Mouse (Mus musculus) cerebellum, postnatal 10 days (tissue): ENCODE measurements around the gene 1700010B08Rik.

Experiments
- DNase-seq, 2 experiments: peaks; one replicate each; pipeline ENCODE4 v3.0.0; 2021; ENCODE audit warnings: mixed read lengths in 2 of 2

The 1700010B08Rik gene

DNA sequence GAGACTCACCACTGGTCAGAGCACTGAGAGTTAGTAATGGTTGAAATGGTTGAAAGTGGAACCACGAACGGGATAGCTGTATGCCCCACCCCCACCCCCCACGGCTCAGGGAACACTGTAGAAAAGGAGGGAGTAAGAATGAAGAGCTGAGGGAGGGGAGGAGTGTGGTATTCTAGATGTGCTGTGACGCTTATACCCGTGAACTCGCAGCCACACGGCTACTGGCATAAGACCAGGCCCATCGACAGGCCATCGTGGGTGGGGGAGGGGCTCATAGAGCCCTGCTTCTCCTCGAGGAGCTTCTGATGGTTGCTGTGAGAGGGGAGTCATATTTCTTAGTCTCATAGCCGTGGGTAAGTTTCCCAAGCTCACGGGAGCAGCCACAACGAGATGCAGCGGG is 5.2 kb downstream of the 1700010B08Rik start:
- peak in 1 of 2 experiments; percentile 16 for DNase-seq

DNA sequence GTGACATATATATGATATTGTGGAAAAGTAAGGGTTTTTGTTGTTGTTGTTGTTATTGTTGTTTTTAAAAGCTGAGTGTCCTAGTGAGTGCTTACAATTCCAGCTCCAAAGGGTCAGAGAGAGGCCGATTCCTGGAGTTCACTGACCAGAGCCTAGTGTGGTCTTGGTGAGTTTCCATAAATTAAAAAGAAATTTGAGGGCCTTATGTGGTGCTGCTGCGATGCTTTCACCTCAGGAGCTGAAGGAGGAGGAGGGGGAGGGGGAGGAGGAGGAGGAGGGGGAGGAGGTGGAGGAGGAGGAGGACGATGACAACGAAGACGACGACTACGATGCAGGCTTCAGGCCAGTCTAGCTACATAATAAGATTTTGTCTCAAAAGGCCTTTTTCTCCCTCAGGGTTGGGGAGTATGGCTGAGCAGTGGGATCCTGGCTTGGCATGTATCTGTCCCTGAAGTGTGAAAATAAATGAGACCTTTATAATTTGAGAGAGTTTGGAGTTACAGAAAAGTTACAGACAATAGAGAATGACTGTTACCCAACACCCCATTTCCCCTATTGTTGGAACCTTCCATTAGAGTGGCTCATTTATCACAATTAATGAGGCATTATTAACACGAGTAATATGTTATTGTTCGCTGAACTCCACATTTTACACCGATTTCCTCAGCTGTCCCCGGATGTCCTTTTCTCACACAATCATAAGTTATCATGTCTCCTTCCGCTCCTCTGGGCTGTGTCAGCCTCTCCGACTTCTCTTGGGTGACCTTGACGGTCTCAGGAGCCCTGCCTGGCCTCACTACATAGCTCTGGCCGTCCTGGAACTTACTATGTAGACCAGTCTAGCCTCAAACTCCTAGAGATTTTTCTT is 6.0 kb downstream of the 1700010B08Rik start:
- DNase-seq, result no peak

DNA sequence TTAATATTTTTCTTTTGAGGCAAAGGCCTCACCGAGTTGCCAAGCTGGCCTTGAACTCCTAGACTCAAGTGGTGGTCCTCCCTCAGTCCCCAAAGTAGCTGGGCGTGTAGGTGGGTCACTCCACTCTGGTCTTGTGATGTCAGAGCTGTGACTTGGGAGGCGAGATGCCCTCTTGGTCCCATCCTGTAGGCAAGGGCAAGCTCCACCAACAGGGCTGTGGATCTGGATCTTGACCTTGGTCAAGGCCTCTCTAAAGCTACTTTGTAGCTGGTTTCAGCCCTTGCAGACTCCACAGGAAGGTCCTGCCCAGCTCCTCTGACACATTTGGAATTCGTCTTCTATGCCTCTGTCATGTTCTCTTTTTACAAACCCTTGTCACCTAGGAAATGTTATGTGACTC is 6.6 kb downstream of the 1700010B08Rik start:
- DNase-seq, result no peak

DNA sequence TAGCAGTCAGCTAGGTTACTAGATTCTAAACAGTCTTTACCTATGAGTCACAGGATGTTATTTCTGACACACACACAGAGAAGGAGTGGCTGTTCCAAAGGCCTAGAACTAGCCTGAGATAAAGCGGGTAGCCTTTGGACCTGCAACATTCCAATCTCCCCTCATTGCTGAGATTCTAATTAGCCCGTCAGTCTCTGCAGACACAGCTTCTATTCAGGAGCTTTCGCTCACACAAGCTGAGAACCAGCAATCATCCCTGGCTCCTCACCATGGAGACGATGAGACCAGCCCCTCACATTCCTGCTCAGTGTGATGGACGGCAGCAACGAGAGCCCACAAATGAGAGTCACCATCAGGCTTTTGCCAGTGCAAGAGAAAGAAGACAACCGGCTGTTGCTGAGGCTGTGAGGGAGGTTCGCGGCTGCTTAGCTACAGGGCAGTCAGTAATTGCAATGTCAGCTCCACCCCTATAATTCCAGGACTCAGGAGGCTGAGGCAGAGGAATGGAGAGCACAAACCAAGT is 11.3 kb downstream of the 1700010B08Rik start:
- DNase-seq, result no peak

DNA sequence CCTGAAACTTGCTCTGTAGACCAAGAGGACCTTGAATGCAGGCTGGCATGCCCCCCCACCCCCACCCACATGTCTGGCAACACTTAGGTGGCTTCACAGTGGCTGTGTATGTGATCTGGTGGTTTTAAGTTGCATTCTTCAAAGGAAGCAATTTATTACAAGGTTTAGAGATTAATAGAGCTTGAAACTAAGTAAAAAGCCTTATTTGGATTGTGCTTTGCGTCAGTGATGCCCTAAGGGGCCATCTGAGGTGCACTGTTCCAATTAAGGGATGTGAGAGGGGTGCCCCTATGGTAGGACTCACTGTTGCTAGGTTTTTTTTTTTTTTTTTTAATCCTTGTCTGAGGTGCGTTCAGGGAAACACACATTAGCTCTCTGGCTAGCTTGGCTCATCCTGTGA is 15.2 kb downstream of the 1700010B08Rik start:
- DNase-seq, result no peak

DNA sequence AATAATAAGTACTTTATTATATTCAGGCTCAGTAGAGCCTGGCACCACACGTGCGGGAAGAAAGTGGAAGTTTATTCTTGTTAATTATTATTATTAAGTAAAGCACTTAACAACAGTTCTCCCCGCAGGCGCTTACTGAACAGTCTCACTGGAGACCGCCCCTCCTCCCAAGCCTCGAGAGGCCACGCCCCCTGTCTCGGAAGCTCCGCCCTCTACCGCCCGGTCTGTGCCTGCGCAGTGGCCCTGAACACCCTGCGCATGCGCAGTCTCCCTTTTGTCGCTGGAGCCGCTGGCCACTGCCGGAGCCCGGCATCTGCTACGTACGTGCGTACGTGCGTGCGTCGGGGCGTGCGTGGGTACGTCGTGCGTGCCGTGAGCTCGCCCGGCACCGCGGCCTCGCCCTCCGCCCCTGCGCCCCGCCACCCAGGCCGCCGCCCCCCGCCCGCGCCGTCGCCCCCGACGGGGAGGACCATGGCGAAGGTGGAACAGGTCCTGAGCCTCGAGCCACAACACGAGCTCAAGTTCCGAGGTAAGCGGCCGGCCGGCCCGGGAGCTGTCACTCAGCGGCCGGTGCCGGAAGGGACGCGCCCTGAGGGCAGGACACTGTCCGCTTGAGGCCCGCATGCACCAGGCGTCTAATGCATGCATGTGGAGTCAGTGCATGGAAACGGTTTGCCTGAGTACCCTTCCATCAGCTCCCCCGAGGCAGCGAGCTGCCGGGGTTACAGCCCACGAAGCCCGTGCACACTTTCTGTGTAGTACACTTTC is 18.2 kb downstream of the 1700010B08Rik start, which contains the start of gene Vapb:
TSS of gene Vapb (plus strand) at position 290 of the 768 bp plus-strand sequence.
- peak; percentile 100 for DNase-seq

DNA sequence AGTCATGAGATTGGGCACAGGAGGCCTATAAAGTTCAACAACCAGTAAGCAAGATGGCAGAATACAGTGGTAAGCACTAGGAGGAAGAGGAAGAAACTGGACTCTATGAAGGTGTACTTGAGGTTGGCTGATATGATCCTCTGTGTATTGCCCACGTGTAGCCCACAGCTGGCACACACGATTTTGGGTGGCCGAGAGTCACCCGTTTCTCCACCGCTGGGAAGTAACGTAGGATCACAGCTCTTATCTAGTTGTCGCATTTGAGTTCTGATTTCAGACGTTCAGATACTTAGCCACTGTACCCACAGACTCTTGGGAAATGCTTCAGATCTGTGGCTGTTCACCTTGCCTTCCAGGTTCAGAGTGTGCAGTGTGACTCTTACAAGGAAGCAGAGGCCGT is 19.0 kb downstream of the 1700010B08Rik start:
- no peak for DNase-seq

DNA sequence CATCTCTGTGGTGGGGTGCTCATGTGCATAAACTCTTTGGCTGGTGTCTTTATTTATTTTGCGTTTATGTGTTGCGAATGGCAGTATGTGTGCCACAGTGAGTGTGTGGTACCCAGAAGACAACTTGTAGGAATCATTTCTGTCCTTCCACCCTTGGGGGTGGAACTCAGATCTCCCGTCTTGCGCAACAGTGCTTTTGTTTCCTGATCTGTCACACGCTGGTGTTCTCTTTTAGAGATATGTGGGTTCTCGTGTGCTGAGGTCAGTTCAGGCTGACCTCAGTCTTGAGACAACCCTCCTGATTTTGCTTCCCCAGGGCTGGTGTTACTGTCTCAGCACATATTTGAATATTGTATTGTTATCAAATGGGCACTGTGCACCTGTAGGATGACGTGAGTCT is 19.9 kb downstream of the 1700010B08Rik start:
- no peak for DNase-seq

DNA sequence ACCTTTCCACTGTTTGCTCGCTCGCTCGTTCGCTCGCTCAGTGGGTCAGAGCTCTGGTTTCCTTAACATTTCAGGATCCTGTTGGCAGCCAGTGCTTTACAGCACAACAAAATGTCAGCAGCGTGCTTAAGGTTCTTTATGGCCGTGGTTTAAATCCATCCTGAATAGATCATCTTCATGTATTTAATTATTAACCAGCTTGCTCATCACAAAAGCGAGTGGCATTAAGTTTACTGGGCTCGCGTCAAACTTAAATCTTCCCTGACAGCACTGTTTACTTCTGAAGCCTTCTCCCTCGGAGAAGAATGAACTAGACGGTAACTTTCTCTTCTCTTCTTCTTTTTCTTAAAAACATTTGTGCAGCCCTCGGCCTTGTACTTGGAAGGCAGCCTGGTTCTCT is 22.9 kb downstream of the 1700010B08Rik start:
- no peak for DNase-seq

DNA sequence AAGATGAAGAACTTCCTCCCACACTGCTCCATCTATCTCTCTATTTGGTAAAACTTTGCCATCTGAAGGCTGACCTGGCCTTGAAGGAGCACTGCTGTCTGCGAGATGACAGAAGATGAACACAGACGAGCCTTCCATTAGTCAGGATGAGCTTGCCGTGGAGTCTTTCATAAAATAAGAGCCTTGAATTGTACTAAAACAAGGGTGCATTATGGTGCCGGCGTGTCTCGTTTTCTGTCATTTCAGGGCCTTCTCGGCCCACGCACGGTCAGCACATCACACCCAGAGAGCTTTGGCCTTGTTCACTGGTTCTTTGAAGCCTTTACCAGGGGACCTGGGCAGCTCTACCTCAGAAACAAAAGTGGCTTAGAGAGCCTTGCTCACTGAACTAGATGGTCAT is 23.5 kb downstream of the 1700010B08Rik start:
- no peak for DNase-seq

DNA sequence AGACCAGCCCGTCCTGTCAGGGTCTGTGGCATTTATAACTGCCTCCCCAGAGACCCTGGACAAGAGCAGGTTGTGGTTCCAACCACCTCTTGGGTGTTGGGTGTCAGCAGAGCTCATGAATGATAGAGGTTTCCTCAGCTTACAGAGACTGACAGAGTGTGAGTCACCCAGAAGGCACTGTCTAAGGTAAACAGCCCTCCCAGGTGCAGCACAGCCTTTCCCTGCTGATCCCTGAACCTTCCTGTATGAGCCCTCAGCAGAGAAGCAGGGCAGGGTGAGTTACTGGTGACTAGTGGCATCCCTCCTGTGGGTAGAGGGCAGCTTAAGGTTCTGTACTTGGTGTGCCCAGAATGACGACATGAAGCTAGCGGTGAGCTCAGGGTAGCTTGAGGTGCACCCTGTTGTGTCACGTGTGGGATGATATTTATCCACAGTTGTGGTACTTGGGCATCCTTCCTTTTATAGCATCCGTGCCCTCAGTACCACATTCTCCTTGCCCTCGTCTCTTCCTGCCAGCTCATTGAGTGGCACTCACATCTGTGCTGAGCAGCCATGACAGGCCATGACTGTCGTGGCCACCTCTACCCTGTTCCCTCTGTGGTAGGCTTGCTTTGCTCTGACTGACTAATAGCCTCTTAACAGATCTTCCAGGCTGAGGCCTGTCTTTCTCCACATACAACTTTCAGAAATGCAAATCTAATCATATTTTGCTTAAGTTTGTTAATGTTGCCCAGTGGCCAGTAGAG is 25.0 kb downstream of the 1700010B08Rik start:
- DNase-seq, result no peak

DNA sequence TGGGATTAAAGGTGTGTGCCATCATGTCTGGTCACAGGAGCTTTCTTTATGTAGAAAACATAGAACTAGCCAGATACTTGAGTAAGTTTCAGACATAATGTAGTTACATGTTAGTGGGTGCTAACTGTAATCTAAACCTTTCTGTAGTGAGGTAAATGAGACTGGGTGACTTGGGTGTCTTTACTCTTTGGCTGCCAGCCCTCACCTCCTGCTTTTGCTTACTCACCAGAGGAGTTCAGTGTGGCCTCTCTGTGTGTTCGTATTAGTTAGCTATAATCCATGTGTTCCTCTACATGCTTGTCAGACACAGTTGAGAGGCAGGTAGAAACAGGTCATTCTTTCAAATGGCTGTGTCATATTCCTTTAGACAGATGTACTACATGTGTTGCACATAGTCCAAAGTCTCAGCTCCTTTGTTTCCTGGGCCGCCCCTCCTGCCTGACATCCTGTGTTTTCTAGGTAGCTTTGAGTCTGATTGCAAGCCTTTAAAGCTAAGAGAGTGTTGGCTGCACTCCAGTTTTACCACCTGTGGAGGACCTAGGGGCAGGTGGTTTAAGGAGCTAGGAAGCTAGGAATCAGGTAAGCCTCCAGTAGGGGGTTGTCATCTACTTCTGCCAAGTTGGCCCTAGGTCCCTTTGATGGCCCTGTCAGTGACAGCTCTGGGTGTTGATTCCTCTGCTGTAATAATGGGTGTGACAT is 29.9 kb downstream of the 1700010B08Rik start:
- peak; percentile 35 to 43 for DNase-seq

DNA sequence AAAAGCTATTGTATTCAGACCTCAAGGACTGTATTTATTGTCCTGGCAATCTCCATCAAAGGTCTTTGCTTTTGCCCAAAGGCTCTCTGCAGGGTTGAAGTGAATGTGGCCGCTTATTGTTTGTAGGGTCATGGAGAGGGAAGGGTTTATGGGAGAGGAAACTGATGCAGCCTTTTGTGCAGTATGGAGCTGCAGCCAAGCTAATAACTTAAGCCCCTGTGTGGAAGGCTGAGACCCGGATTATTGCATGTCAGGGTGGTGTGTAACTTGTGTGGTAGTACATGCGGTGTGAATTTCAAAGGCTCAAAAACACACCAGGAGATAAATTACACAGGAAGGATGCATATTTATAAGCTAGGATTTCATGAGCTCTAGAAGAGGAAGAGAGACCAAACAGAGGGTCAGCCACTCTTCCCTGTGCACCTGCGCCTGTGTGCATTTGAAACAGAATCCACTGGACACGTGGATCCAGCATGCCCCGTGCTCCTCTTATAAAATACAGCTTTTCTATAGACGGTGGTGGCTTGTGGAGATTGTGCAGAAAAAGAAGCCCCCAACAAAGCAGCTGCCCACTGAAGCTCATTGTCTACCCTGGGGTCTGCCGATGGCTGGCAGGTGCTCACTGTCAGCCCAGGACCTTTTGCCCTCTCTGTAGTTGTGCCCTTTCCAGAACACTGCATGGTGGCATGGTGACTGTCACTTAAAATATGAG is 36.4 kb downstream of the 1700010B08Rik start:
- DNase-seq, result no peak

DNA sequence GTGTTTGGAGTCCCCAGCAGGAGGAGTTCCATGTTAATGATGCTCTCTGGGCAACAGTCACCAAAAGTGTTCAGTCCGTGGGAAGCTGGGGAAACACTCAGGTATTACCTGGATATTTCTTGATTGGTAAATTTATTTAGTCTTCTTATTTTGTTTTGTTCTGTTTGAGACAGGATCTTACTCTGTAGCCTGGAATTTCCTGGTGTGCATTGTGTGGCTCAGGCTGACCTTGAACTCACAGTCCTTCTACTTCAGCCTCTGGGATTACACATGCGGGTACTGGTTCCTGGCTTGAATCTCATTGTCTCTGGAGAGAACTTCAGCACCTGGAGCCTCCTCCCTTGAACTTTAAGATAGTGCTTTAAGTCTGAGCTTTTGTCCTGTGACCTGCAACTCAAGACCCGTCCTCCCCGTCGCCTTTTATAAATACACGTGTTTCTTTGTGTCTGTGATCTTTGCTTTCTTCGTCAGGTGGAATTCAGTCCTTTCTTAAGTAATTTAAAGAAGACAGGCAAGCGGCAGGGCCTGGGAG is 38.5 kb downstream of the 1700010B08Rik start:
- no peak for DNase-seq

DNA sequence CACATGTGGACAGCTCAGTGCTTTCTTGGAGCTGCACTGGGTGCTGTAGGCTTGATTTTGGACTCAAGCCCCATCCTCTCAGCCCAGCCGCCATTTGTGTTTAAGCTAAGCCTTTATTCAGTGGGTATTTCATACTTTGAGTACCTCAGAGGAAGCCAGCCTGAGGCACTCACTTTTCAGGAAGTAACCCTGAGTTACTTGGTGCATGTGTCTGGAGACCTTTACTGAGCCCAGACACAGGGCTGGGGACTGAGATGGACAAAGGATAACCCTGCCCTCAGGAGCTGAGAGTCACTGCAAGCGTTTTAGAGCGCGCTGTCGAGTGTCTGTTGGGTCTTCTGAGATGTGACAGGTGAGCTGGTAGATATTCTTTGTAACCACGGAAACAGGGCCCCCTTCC is 41.4 kb downstream of the 1700010B08Rik start:
- DNase-seq, result no peak

DNA sequence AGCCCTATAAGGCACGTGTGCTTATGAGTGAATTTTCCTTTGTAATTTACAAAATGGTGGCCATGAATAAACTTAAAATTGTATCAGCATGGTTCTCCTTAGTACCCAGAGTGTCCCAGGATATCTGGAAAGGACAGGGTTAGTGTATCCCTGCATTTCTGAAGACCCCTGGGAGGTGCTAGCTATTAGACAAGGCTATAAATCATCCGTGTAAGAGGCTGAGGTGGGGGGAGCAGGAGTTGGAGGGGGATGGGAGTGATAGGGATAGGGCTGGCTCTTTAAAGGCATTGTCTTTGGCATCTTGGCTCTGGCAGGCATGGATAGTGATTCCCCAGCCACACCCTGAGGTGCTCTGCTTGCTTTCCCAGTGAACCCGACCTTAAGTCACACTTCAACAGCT is 45.4 kb downstream of the 1700010B08Rik start:
- no peak for DNase-seq

DNA sequence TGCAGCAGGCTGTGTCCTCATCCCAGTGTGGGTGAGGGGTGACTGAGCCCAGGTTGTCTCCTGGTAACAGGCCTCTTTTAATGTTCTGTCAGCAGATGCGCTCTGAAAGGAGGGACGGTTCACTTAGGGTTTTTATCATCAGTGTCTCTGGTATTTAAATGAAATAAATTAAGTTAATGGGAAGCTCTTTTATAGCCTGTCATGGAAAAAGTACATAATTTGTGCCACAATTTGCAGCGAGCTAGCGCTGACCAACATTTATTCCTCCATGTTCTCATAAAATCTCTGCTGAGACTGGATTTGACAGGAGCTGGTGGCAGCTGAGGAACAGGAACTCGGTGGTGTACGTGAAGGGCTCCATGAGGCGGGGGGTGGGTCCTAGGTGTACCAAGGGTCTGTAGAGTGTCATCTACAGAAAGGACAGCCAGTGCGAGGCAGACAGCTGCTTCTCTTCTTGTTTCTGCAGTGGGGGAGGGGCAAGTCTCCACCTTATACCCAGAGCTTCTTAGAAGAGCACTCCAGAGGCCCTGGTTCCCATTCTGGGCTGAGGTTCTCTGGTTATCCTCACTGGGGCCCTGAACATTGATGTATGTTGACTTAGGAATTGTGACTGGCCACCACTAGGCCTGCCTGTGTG is 48.9 kb downstream of the 1700010B08Rik start:
- no peak for DNase-seq

DNA sequence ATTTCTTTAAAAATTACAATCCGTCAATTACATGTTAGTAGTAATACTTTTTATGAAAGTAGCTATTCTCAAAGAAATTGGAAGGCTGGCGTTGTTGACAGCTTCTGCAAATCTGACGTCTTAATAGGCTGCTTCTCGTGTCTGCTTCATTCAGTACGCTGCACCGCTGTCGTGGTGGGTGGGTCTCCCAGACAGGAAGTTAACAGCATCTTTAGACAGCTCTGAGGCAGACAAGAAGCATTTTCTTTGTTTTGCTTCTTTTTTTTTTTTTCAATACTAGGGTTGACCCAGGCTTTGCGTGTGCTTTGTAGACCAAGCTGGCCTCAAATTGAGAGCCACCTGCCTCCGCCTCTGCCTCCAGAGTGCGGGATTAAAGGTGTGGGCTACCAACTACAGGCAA is 50.0 kb downstream of the 1700010B08Rik start:
- DNase-seq, result no peak

DNA sequence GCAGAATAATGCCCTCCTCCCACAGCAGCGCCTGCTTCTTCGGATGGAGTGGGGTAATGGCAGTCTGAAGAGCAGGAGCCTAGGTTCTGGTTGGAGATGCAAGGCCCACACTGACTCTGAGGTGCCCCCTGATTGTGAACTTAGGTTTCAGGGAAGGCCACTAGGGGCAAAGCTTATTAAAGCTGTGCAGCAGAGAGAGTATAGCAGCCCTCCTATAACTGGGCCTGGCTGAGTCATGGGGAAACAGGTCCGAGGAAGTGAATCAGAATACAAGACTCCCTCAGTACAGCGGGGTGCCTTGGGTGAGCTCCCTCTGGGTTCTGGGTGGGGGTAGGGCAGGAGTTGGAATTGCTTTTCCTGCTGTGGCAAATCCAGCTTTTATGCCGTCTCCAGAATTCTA is 51.4 kb downstream of the 1700010B08Rik start:
- peak; percentile 18 to 32 for DNase-seq
